ENCODE assay signal across 13 mouse cellular contexts in the genomic region with DNA sequence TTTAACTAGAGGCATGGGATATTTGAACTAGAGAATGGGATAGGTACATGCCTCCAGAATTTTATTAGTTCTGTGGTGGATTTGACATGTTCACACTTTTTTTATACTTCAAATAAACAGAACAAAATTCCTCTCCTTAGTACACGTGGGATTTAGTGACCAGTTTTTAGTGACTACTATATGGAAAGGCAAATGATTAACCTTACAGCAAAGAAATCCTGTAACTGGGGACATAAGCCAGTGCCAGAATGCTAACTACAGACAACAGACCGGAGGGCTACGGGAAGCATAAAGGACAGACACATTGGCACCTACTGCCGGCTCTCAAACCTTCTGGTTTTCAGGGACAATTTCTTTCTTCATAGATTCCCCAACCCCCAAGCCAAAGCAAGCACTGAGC.
"Had no signal": no experiment of that assay in that cellular context is flagged by ENCODE, and none has a peak within 500 bp of the region (broad histone marks: within the 10 kb centered on the region; RNA-seq: fewer than 3 reads in every experiment).

No protein-coding gene starts in this region.

- H3K4me2 ChIP-seq: hindbrain, embryonic 15.5 days; limb, embryonic 15.5 days; lung, embryonic 15.5 days; midbrain, embryonic 12.5 days had no signal

- H3K27ac ChIP-seq: hindbrain, embryonic 15.5 days; kidney, postnatal 0 days; limb, embryonic 15.5 days; lung, embryonic 15.5 days; midbrain, embryonic 12.5 days had no signal

- H3K36me3 ChIP-seq: hindbrain, embryonic 15.5 days; limb, embryonic 15.5 days; lung, embryonic 15.5 days; midbrain, embryonic 12.5 days had no signal

- H3K4me1 ChIP-seq: lung, embryonic 15.5 days; midbrain, embryonic 12.5 days had no signal

- H3K4me3 ChIP-seq: hindbrain, embryonic 15.5 days; limb, embryonic 15.5 days; lung, embryonic 15.5 days; midbrain, embryonic 12.5 days had no signal

- H3K9me3 ChIP-seq: hindbrain, embryonic 15.5 days; limb, embryonic 15.5 days; lung, embryonic 15.5 days; midbrain, embryonic 12.5 days had no signal

- DNase-seq: kidney, adult 18-20 months; kidney, postnatal 36 days; layer of hippocampus, adult 9-11 months; layer of hippocampus, postnatal 36 days; lung, postnatal 14 days; right cerebral cortex, postnatal 14 days; thymus, postnatal 14 days had no signal

- ATAC-seq: midbrain, embryonic 16.5 days had no signal

- H3K9ac ChIP-seq: hindbrain, embryonic 15.5 days; limb, embryonic 15.5 days; lung, embryonic 15.5 days; midbrain, embryonic 12.5 days had no signal

- H3K27me3 ChIP-seq: hindbrain, embryonic 15.5 days; limb, embryonic 15.5 days; lung, embryonic 15.5 days; midbrain, embryonic 12.5 days had no signal
